Mouse (Mus musculus): Measurements from ENCODE around the gene Thap8. TPM values are rescaled to one million over a fixed set of nuclear protein-coding genes. Genes with fewer than 3 reads are reported as not detected.
"Not testable (repeated sequence)": the region's sequence is repeated elsewhere in the genome, so short reads cannot be mapped to it uniquely, and the experiment has no call there.

Thap8 gene
- polyA plus RNA-seq (2015; fragmentation: Nextera tagmentation; extraction: Ambion mirVana): 0.68 and 0.79 TPM in 2 replicates

- Histone ChIP-seq H3K4me3 (replicated peaks) (peak within 1 kb of the TSS; percentile 75), H3K4me1 (replicated peaks) (peaks cover 19% of the 10 kb centered on the region), H3K9me3 (no peaks in the 10 kb centered on the region), H3K27ac (peak within 1 kb of the TSS; percentile 98), H3K4me2 (replicated peaks) (peak within 1 kb of the TSS; percentile 92), H3K9ac (replicated peaks) (peak within 1 kb of the TSS; percentile 72), H3K36me3 (no peaks in the 10 kb centered on the region), H3K27me3 (no peaks in the 10 kb centered on the region)
- WGBS: under 1% methylated on average over 49 of the region's 49 CpGs
- peak; percentile 96 for ATAC-seq
Observed at GRCm38 (mm10) chr7:30279951-30280669, at the start of gene Thap8, which contains the start of gene Wdr62. Gene Thap8, plus strand, starts transcription at chr7:30280094. Gene Wdr62, minus strand, starts transcription at chr7:30280419.

- Histone ChIP-seq H3K9ac (replicated peaks) (peak overlapping the region; percentile 73), H3K4me3 (replicated peaks) (peak overlapping the region; percentile 70), H3K4me1 (replicated peaks) (peaks cover 27% of the 10 kb centered on the region), H3K4me2 (replicated peaks) (peak overlapping the region; percentile 77), H3K9me3 (no peaks in the 10 kb centered on the region), H3K27me3 (no peaks in the 10 kb centered on the region), H3K27ac (peak overlapping the region; percentile 96), H3K36me3 (peaks cover 59% of the 10 kb centered on the region)
- ATAC-seq: peak; percentile 49
- WGBS: 0% methylated on average over 16 of the region's 16 CpGs
Observed at GRCm38 (mm10) chr7:30231328-30231668, 48.6 kb upstream of the Thap8 start.

GRCm38 (mm10) chr7:30231669-30232454, 48.0 kb upstream of the Thap8 start, which contains the start of the genes Polr2i and Tbcb:
Gene Polr2i, plus strand, starts transcription at chr7:30231948.
Gene Tbcb, minus strand, starts transcription at chr7:30232272.
- H3K27ac ChIP-seq: peak within 1 kb of the TSS; percentile 96
- no peaks in the 10 kb centered on the region for H3K27me3 ChIP-seq
- peak within 1 kb of the TSS; percentile 70 for H3K4me3 ChIP-seq (replicated peaks)
- WGBS: under 1% methylated on average over 67 of the region's 67 CpGs
- no peaks in the 10 kb centered on the region for H3K9me3 ChIP-seq
- H3K36me3 ChIP-seq: peaks cover 54% of the 10 kb centered on the region
- peak; percentile 95 for ATAC-seq
- peak within 1 kb of the TSS; percentile 77 for H3K4me2 ChIP-seq (replicated peaks)
- peaks cover 27% of the 10 kb centered on the region for H3K4me1 ChIP-seq (replicated peaks)
- peak within 1 kb of the TSS; percentile 78 for H3K9ac ChIP-seq (replicated peaks)

- peak overlapping the region; percentile 96 for H3K27ac ChIP-seq
- H3K27me3 ChIP-seq: no peaks in the 10 kb centered on the region
- H3K36me3 ChIP-seq: peaks cover 46% of the 10 kb centered on the region
- WGBS: 6% methylated on average over 24 of the region's 24 CpGs
- H3K9ac ChIP-seq (replicated peaks): peak overlapping the region; percentile 78
- peak; percentile 38 for ATAC-seq
- H3K4me3 ChIP-seq (replicated peaks): peak overlapping the region; percentile 70
- peaks cover 27% of the 10 kb centered on the region for H3K4me1 ChIP-seq (replicated peaks)
- H3K9me3 ChIP-seq: no peaks in the 10 kb centered on the region
- H3K4me2 ChIP-seq (replicated peaks): peak overlapping the region; percentile 77
Observed at GRCm38 (mm10) chr7:30232631-30233148, 47.2 kb upstream of the Thap8 start.

- WGBS: 89% methylated on average over 20 of the region's 20 CpGs
- Histone ChIP-seq H3K9me3 (no peaks in the 10 kb centered on the region), H3K27ac (no peak overlapping the region), H3K9ac (replicated peaks) (0 out of 2 replicates have a peak overlapping the region, but pooled peaks have one; percentile 19), H3K4me1 (replicated peaks) (peaks cover 27% of the 10 kb centered on the region), H3K4me2 (replicated peaks) (peak overlapping the region; percentile 77), H3K27me3 (no peaks in the 10 kb centered on the region), H3K4me3 (replicated peaks) (peak overlapping the region; percentile 70), H3K36me3 (peaks cover 40% of the 10 kb centered on the region)
- no peak for ATAC-seq
Observed at GRCm38 (mm10) chr7:30233387-30233786, 46.5 kb upstream of the Thap8 start.

- H3K36me3 ChIP-seq: peaks cover 34% of the 10 kb centered on the region
- H3K4me1 ChIP-seq (replicated peaks): peaks cover 27% of the 10 kb centered on the region
- H3K4me3 ChIP-seq (replicated peaks): no peak overlapping the region
- no peak overlapping the region for H3K27ac ChIP-seq
- H3K9me3 ChIP-seq: no peaks in the 10 kb centered on the region
- 94% methylated on average over 15 of the region's 15 CpGs for WGBS
- no peak overlapping the region for H3K9ac ChIP-seq (replicated peaks)
- H3K4me2 ChIP-seq (replicated peaks): no peak overlapping the region
- no peak for ATAC-seq
- no peaks in the 10 kb centered on the region for H3K27me3 ChIP-seq
Observed at GRCm38 (mm10) chr7:30234276-30234858, 45.5 kb upstream of the Thap8 start.

GRCm38 (mm10) chr7:30235091-30235490, 44.8 kb upstream of the Thap8 start:
- Histone ChIP-seq H3K27ac (no peak overlapping the region), H3K4me1 (replicated peaks) (peaks cover 23% of the 10 kb centered on the region), H3K4me2 (replicated peaks) (no peak overlapping the region), H3K36me3 (peaks cover 33% of the 10 kb centered on the region), H3K9me3 (no peaks in the 10 kb centered on the region), H3K4me3 (replicated peaks) (no peak overlapping the region), H3K9ac (replicated peaks) (no peak overlapping the region), H3K27me3 (no peaks in the 10 kb centered on the region)
- WGBS: 89% methylated on average over 8 of the region's 8 CpGs
- no peak for ATAC-seq

GRCm38 (mm10) chr7:30235625-30236024, 44.3 kb upstream of the Thap8 start, which contains the start of gene Ovol3:
Gene Ovol3, minus strand, starts transcription at chr7:30235725.
- peaks cover 20% of the 10 kb centered on the region for H3K4me1 ChIP-seq (replicated peaks)
- no peak within 1 kb of the TSS for H3K27ac ChIP-seq
- H3K4me3 ChIP-seq (replicated peaks): no peak within 1 kb of the TSS
- no peaks in the 10 kb centered on the region for H3K27me3 ChIP-seq
- peak within 1 kb of the TSS; percentile 41; the same call in 1 of the 2 replicates for H3K9ac ChIP-seq (replicated peaks)
- ATAC-seq: no peak
- no peak within 1 kb of the TSS for H3K4me2 ChIP-seq (replicated peaks)
- WGBS: 86% methylated on average over 4 of the region's 4 CpGs
- H3K36me3 ChIP-seq: peaks cover 37% of the 10 kb centered on the region
- H3K9me3 ChIP-seq: no peaks in the 10 kb centered on the region

- not testable (repeated sequence) for H3K4me3 ChIP-seq (replicated peaks); ATAC-seq; H3K27me3 ChIP-seq; H3K4me2 ChIP-seq (replicated peaks); H3K9ac ChIP-seq (replicated peaks); H3K27ac ChIP-seq; H3K9me3 ChIP-seq
- whole genome bisulfite sequencing: 81% methylated on average over 3 of the region's 3 CpGs
- Histone ChIP-seq H3K4me1 (replicated peaks) (peaks cover 15% of the 10 kb centered on the region), H3K36me3 (peaks cover 46% of the 10 kb centered on the region)
Observed at GRCm38 (mm10) chr7:30237374-30237773, 42.5 kb upstream of the Thap8 start.

- Histone ChIP-seq H3K4me2 (replicated peaks) (no peak overlapping the region), H3K36me3 (peaks cover 20% of the 10 kb centered on the region), H3K4me3 (replicated peaks) (no peak overlapping the region), H3K27me3 (no peaks in the 10 kb centered on the region), H3K9ac (replicated peaks) (no peak overlapping the region), H3K4me1 (replicated peaks) (no peaks in the 10 kb centered on the region), H3K9me3 (no peaks in the 10 kb centered on the region), H3K27ac (no peak overlapping the region)
- ATAC-seq: no peak
- 90% methylated on average over 12 of the region's 12 CpGs for WGBS
Observed at GRCm38 (mm10) chr7:30251956-30252954, 27.6 kb upstream of the Thap8 start.

- no peak overlapping the region for H3K4me2 ChIP-seq (replicated peaks)
- no peaks in the 10 kb centered on the region for H3K27me3 ChIP-seq
- H3K9ac ChIP-seq (replicated peaks): no peak overlapping the region
- H3K4me1 ChIP-seq (replicated peaks): no peaks in the 10 kb centered on the region
- H3K9me3 ChIP-seq: no peaks in the 10 kb centered on the region
- ATAC-seq: no peak
- H3K27ac ChIP-seq: no peak overlapping the region
- H3K4me3 ChIP-seq (replicated peaks): no peak overlapping the region
- H3K36me3 ChIP-seq: peaks cover 38% of the 10 kb centered on the region
- WGBS: 88% methylated on average over 2 of the region's 2 CpGs
Observed at GRCm38 (mm10) chr7:30265041-30265440, 14.9 kb upstream of the Thap8 start.
